Mouse (Mus musculus) A20 (cell line): Measurements from ENCODE around the gene Nphp3.

Source experiments
- DNase-seq: peaks from one replicate; pipeline ENCODE4 v3.0.0-alpha.2; 2011; ENCODE audit warnings: low read depth, low spot score

The Nphp3 gene

GRCm38 (mm10) chr9:104001921-104002859 lies at the start of gene Nphp3:
Gene Nphp3 (plus strand): TSS chr9:104002544.
- DNase-seq: peak; percentile 100

GRCm38 (mm10) chr9:103958722-103959121 lies 43.6 kb upstream of the Nphp3 start:
- no peak for DNase-seq

- no peak for DNase-seq
Observed at GRCm38 (mm10) chr9:103959989-103960388, 42.4 kb upstream of the Nphp3 start.

GRCm38 (mm10) chr9:103996496-103996895 lies 5.8 kb upstream of the Nphp3 start:
- peak; percentile 61 for DNase-seq

GRCm38 (mm10) chr9:104000601-104001000 lies 1.7 kb upstream of the Nphp3 start:
- no peak for DNase-seq

- DNase-seq: peak; percentile 92
Observed at GRCm38 (mm10) chr9:104002913-104003330, 578 bp downstream of the Nphp3 start.

- no peak for DNase-seq
Observed at GRCm38 (mm10) chr9:104014526-104014925, 12.2 kb downstream of the Nphp3 start.

GRCm38 (mm10) chr9:104021026-104021425 lies 18.7 kb downstream of the Nphp3 start:
- DNase-seq: no peak

GRCm38 (mm10) chr9:104027186-104027585 lies 24.8 kb downstream of the Nphp3 start:
- no peak for DNase-seq

GRCm38 (mm10) chr9:104029861-104030260 lies 27.5 kb downstream of the Nphp3 start:
- DNase-seq: no peak

GRCm38 (mm10) chr9:104034231-104034630 lies 31.9 kb downstream of the Nphp3 start:
- no peak for DNase-seq

GRCm38 (mm10) chr9:104034718-104035117 lies 32.4 kb downstream of the Nphp3 start:
- no peak for DNase-seq

GRCm38 (mm10) chr9:104035261-104036015 lies 33.1 kb downstream of the Nphp3 start:
- DNase-seq: peak; percentile 70

GRCm38 (mm10) chr9:104038266-104038665 lies 35.9 kb downstream of the Nphp3 start:
- DNase-seq: no peak

GRCm38 (mm10) chr9:104039031-104039695 lies 36.8 kb downstream of the Nphp3 start:
- DNase-seq: no peak

- no peak for DNase-seq
Observed at GRCm38 (mm10) chr9:104039742-104040141, 37.4 kb downstream of the Nphp3 start.

GRCm38 (mm10) chr9:104040362-104040761 lies 38.0 kb downstream of the Nphp3 start, which contains the start of gene Gm28305:
Gene Gm28305 (plus strand): TSS chr9:104040662.
- no peak for DNase-seq

- no peak for DNase-seq
Observed at GRCm38 (mm10) chr9:104043676-104044075, 41.3 kb downstream of the Nphp3 start.

GRCm38 (mm10) chr9:104051028-104051427 lies 48.7 kb downstream of the Nphp3 start:
- no peak for DNase-seq

GRCm38 (mm10) chr9:104062430-104063243 lies 60.3 kb downstream of the Nphp3 start, which contains the start of gene Uba5:
Gene Uba5 (minus strand): TSS chr9:104063134.
- DNase-seq: peak; percentile 87
